Comparison of ENCODE assay signal across 8 mouse cellular contexts in genomic region chr7:30314721-30315155, GRCm38 (mm10). TPM values are rescaled to one million over a fixed set of nuclear protein-coding genes. Genes with fewer than 3 reads are reported as not detected.
DNase-seq lines count a peak whose midpoint lies in the region; ATAC-seq lines count a peak whose summit lies in the region.

Gene Syne4, plus strand, starts transcription at chr7:30314807.

- no peak within 1 kb of the TSS for H3K27ac ChIP-seq in heart, embryonic 13.5 days (replicated peaks)
- H3K27ac ChIP-seq in hindbrain, embryonic 10.5 days, result peak within 1 kb of the TSS; percentile 79
- H3K27ac ChIP-seq in liver, embryonic 11.5 days (ENCODE audit: low read depth, low read length), result no peak within 1 kb of the TSS

- no peak for DNase-seq in heart, postnatal 36 days
- DNase-seq in adrenal gland, adult 8-10 months, result no peak
- peak; percentile 53 for DNase-seq in hindbrain, embryonic 10.5 days (ENCODE audit: low spot score)
- peak; percentile 47 for DNase-seq in liver, embryonic 11.5 days (ENCODE audit: low spot score)
- DNase-seq in urinary bladder, postnatal 25 days (ENCODE audit: low spot score), result no peak
- no peak for DNase-seq in right cerebral cortex, postnatal 36 days (ENCODE audit: low spot score in 2 of 2)
- no peak for DNase-seq in left cerebral cortex, postnatal 4 days

- H3K4me3 ChIP-seq in heart, embryonic 13.5 days, result peak within 1 kb of the TSS; percentile 50
- H3K4me3 ChIP-seq in hindbrain, embryonic 10.5 days, result peak within 1 kb of the TSS; percentile 43
- peak within 1 kb of the TSS; percentile 34 for H3K4me3 ChIP-seq in liver, embryonic 11.5 days (ENCODE audit: low read depth, low read length)

- peaks cover 17% of the 10 kb centered on the region for H3K4me1 ChIP-seq in heart, embryonic 13.5 days
- peaks cover 22% of the 10 kb centered on the region for H3K4me1 ChIP-seq in hindbrain, embryonic 10.5 days (replicated peaks)
- peaks cover 14% of the 10 kb centered on the region for H3K4me1 ChIP-seq in liver, embryonic 11.5 days (replicated peaks; ENCODE audit: control insufficient read depth, insufficient read depth, low read length)

- peaks cover 27% of the 10 kb centered on the region for H3K36me3 ChIP-seq in heart, embryonic 13.5 days
- peaks cover 43% of the 10 kb centered on the region for H3K36me3 ChIP-seq in hindbrain, embryonic 10.5 days
- peaks cover 3% of the 10 kb centered on the region; the same call in 1 of the 2 replicates for H3K36me3 ChIP-seq in liver, embryonic 11.5 days (ENCODE audit: control insufficient read depth, insufficient read depth, low read length)

- no peaks in the 10 kb centered on the region for H3K27me3 ChIP-seq in heart, embryonic 13.5 days (replicated peaks)
- no peaks in the 10 kb centered on the region; the same call in 1 of the 2 replicates for H3K27me3 ChIP-seq in hindbrain, embryonic 10.5 days (ENCODE audit: insufficient read depth, poor library complexity, severe bottlenecking)
- H3K27me3 ChIP-seq in liver, embryonic 11.5 days (replicated peaks; ENCODE audit: control insufficient read depth, insufficient read depth, low read length), result no peaks in the 10 kb centered on the region

- peak within 1 kb of the TSS; percentile 78 for H3K9ac ChIP-seq in heart, embryonic 13.5 days
- peak within 1 kb of the TSS; percentile 21; the same call in 1 of the 2 replicates for H3K9ac ChIP-seq in liver, embryonic 11.5 days (ENCODE audit: low read depth, low read length)

- WGBS in heart, embryonic 13.5 days, result under 1% methylated on average over 9 of the region's 9 CpGs
- 2% methylated on average over 9 of the region's 9 CpGs for WGBS in hindbrain, embryonic 10.5 days
- WGBS in liver, embryonic 11.5 days, result 4% methylated on average over 9 of the region's 9 CpGs

- peak within 1 kb of the TSS; percentile 68 for H3K4me2 ChIP-seq in heart, embryonic 13.5 days
- H3K4me2 ChIP-seq in liver, embryonic 11.5 days, result peak within 1 kb of the TSS; percentile 60

- H3K9me3 ChIP-seq in heart, embryonic 13.5 days, result no peaks in the 10 kb centered on the region
- H3K9me3 ChIP-seq in hindbrain, embryonic 10.5 days, result no peaks in the 10 kb centered on the region
- H3K9me3 ChIP-seq in liver, embryonic 11.5 days (ENCODE audit: control insufficient read depth, low read length), result no peaks in the 10 kb centered on the region

- intact Hi-C loops in heart, postnatal 36 days (cut with DNase I), result no loop called here
- intact Hi-C loops in left cerebral cortex, postnatal 4 days (cut with DNase I), result no loop called here

- no peak; the same call in 1 of the 2 replicates for ATAC-seq in heart, embryonic 13.5 days (ENCODE audit: extremely low read depth, insufficient number of reproducible peaks, low FRiP score, low TSS enrichment)
- ATAC-seq in liver, embryonic 11.5 days (replicated peaks; ENCODE audit: low FRiP score), result no peak; the same call in 1 of the 2 replicates

RNA-seq across cellular contexts. Expression of gene Syne4, which starts in this region (rescaled TPM):
- 18.3 and 20.2 TPM in 2 replicates for polyA plus RNA-seq in heart, embryonic 13.5 days (2015; fragmentation: Nextera tagmentation; extraction: Ambion mirVana)
- total RNA-seq in heart, postnatal 36 days (2021), result 1 to 10 TPM in 1 of 2 experiments, under 1 TPM in 1; 0.81 to 1.3 TPM
- total RNA-seq in adrenal gland, adult 8-10 months (2022), result 100 to 1,000 TPM in 1 of 4 experiments, 10 to 100 TPM in 3; 22.5 to 102 (median 57.8) TPM
- polyA plus RNA-seq in hindbrain, embryonic 10.5 days (2016; fragmentation: Nextera tagmentation; extraction: Ambion mirVana), result 26.8 and 28.1 TPM in 2 replicates
- 25.6 and 28.9 TPM in 2 replicates for polyA plus RNA-seq in liver, embryonic 11.5 days (2014; fragmentation: Nextera tagmentation; extraction: Ambion mirVana)
- total RNA-seq in left cerebral cortex, postnatal 4 days (2021), result 1 to 10 TPM; 6.9 to 8.3 TPM

Comparison
In these comparisons a context has a peak if more than half of its experiments do, and no peak if none do; other contexts are left out.
1. DNase-seq: peak in hindbrain, embryonic 10.5 days (single experiment) and liver, embryonic 11.5 days (single experiment); none in heart, postnatal 36 days (0 of 2), adrenal gland, adult 8-10 months (single experiment), urinary bladder, postnatal 25 days (single experiment), right cerebral cortex, postnatal 36 days (0 of 2) and left cerebral cortex, postnatal 4 days (single experiment).
2. Peak in every context shown above with its lines, with median percentiles within 50 percentile points of each other: H3K4me3 ChIP-seq.